Mouse (Mus musculus) MEL (cell line): ENCODE data around the gene Spib. TPM values are rescaled to one million over a fixed set of nuclear protein-coding genes. Genes with fewer than 3 reads are reported as not detected.

ENCODE experiments used
- DNase-seq: peaks from one replicate; pipeline ENCODE4 v3.0.0; 2011; ENCODE audit warnings: low read depth, low spot score
- H3K27ac ChIP-seq: 2 replicates; pipeline ENCODE4 v1.5.1; 2012; ENCODE audit warnings: low read depth, mild to moderate bottlenecking, control low read depth, low read length, moderate library complexity; ENCODE audit not compliant: control insufficient read depth
- H3K27me3 ChIP-seq, 2 experiments: fragments of 150-350 bp in 1 of 2; sonication (generic) in 1 of 2; 2 replicates each; pipeline ENCODE4 v1.6.1; 2012; ENCODE audit warnings: low read length in 2 of 2, mild to moderate bottlenecking in 2 of 2, improper control_type of control experiment in 1 of 2, moderate library complexity in 1 of 2; ENCODE audit not compliant: insufficient read depth in 2 of 2, control insufficient read depth in 1 of 2
- H3K36me3 ChIP-seq, 2 experiments: 2 replicates each; pipeline ENCODE4 v1.6.1; 2012 to 2014; ENCODE audit warnings: low read length in 2 of 2, improper control_type of control experiment in 1 of 2, inconsistent platforms in 1 of 2, mild to moderate bottlenecking in 1 of 2; ENCODE audit not compliant: insufficient read depth in 2 of 2, control insufficient read depth in 1 of 2
- H3K4me1 ChIP-seq, 2 experiments: fragments of 150-350 bp in 1 of 2; sonication (generic) in 1 of 2; 2 replicates each; pipeline ENCODE4 v1.6.1; 2012; ENCODE audit warnings: low read length in 2 of 2, improper control_type of control experiment in 1 of 2, mild to moderate bottlenecking in 1 of 2; ENCODE audit not compliant: insufficient read depth in 2 of 2, control insufficient read depth in 1 of 2
- H3K4me3 ChIP-seq, 2 experiments: fragments of 150-350 bp in 1 of 2; sonication (generic) in 1 of 2; 2 replicates each; pipeline ENCODE4 v1.5.1; 2012; ENCODE audit warnings: low read depth in 2 of 2, low read length in 2 of 2, mild to moderate bottlenecking in 2 of 2, moderate library complexity in 2 of 2, control low read depth in 1 of 2, improper control_type of control experiment in 1 of 2; ENCODE audit not compliant: control insufficient read depth in 1 of 2, insufficient read depth in 1 of 2
- H3K79me2 ChIP-seq: 2 replicates; pipeline ENCODE4 v1.6.1; 2012; ENCODE audit warnings: mild to moderate bottlenecking, low read length, moderate library complexity; ENCODE audit not compliant: control insufficient read depth, poor library complexity, insufficient read depth
- H3K9ac ChIP-seq: 2 replicates; pipeline ENCODE4 v1.6.1; 2012; ENCODE audit warnings: low read depth, mild to moderate bottlenecking, control low read depth, low read length, moderate library complexity; ENCODE audit not compliant: control insufficient read depth, poor library complexity, severe bottlenecking
- H3K9me3 ChIP-seq: fragments of 150-350 bp; sonication (generic); replicated peaks from 2 replicates; pipeline ENCODE4 v1.6.1; 2012; ENCODE audit warnings: mild to moderate bottlenecking, low read length, improper control_type of control experiment, moderate library complexity; ENCODE audit not compliant: insufficient read depth
- CHD1 ChIP-seq: IDR thresholded peaks from 2 replicates; pipeline ENCODE4 v1.6.1; 2012; ENCODE audit warnings: low read depth, mild to moderate bottlenecking, inconsistent platforms, low read length, improper control_type of control experiment
- CHD2 ChIP-seq: IDR thresholded peaks from 2 replicates; pipeline ENCODE4 v1.6.1; 2011; ENCODE audit warnings: low read length, improper control_type of control experiment
- MAX ChIP-seq: IDR thresholded peaks from 2 replicates; pipeline ENCODE4 v1.6.1; 2011; ENCODE audit warnings: low read length, improper control_type of control experiment
- MXI1 ChIP-seq: IDR thresholded peaks from 2 replicates; pipeline ENCODE4 v1.6.1; 2011; ENCODE audit warnings: mild to moderate bottlenecking, low read depth, low read length, improper control_type of control experiment
- POLR2A ChIP-seq, 2 experiments: IDR thresholded peaks; 2 replicates each; pipeline ENCODE4 v1.6.1; 2011 to 2012; ENCODE audit warnings: low read length in 2 of 2, mild to moderate bottlenecking in 2 of 2, control low read depth in 1 of 2, improper control_type of control experiment in 1 of 2, low read depth in 1 of 2, moderate library complexity in 1 of 2; ENCODE audit not compliant: control insufficient read depth in 1 of 2, insufficient read depth in 1 of 2, poor library complexity in 1 of 2
- POLR2AphosphoS2 ChIP-seq: IDR thresholded peaks from 2 replicates; pipeline ENCODE4 v1.6.1; 2011; ENCODE audit warnings: low read length, improper control_type of control experiment
- RAD21 ChIP-seq: IDR thresholded peaks from 2 replicates; pipeline ENCODE4 v1.6.1; 2011; ENCODE audit warnings: mild to moderate bottlenecking, low read depth, low read length, improper control_type of control experiment
- SMC3 ChIP-seq: IDR thresholded peaks from 2 replicates; pipeline ENCODE4 v1.6.1; 2011; ENCODE audit warnings: low read depth, low read length, improper control_type of control experiment
- ZC3H11A ChIP-seq: IDR thresholded peaks from 2 replicates; pipeline ENCODE4 v1.6.1; 2012; ENCODE audit warnings: low read depth, mild to moderate bottlenecking, inconsistent platforms, low read length, improper control_type of control experiment
- ZKSCAN1 ChIP-seq: IDR thresholded peaks from 2 replicates; pipeline ENCODE4 v1.6.1; 2012; ENCODE audit warnings: low read depth, mild to moderate bottlenecking, inconsistent platforms, low read length, improper control_type of control experiment, moderate library complexity
- polyA plus RNA-seq, 2 experiments: library from polyadenylated mRNA; stranded (reverse) in 1 of 2; unstranded in 1 of 2; fragments of >175 nt in 1 of 2; fragments of >200 nt in 1 of 2; gene quantifications; 2 replicates each; pipeline versions ENCODE4 v1.2.1 to v1.2.4; 2012; ENCODE audit warnings: low replicate concordance in 2 of 2, low read depth in 1 of 2; ENCODE audit not compliant: insufficient read length in 2 of 2, insufficient read depth in 1 of 2, missing spikeins in 1 of 2
- total RNA-seq: library from RNA; depleted of rRNA; stranded (reverse); fragments of 300-350 nt; gene quantifications from 2 replicates; pipeline ENCODE4 v1.2.3, GENCODE M21; 2012

Spib gene
- total and polyA plus RNA-seq, 3 experiments: 0.04 to 0.13 TPM; not detected in 1

DNA sequence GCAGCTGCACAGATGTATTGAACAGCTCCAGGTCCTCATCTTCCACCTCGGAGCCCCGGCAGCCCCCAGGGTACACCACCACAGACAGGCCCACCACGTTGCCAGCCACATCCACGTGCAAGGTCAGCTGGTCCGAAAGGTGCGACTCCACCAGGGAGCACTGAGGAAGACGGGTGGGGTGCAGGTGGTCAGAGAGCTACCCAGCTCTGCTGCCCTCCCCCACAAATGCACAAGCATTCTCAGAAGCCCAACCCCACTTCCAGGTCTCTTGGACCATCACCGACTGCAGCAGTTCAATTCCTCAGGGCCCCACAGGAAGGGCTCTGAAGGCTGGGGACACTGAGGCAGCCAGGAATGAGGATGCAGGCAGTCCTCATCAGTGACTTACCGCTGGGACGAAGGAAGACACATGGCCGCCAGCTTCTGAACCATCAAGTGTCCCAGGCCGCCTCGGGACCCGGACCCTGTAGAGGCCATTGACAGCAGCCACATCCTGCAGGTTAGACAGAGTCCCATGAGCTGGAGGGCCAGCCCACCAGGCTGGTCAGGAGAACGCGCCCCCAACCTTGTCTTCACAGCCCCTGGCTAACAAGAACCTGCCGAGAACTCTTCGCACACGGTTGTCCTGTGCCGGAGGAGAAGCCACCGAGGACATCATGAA is 39.6 kb downstream of the Spib start:
- TF ChIP-seq MXI1 (no peak), ZC3H11A (no peak), MAX (no peak), CHD2 (no peak), RAD21 (no peak)
- peaks cover 0 to 10% of the 10 kb centered on the region in 2 experiments; a peak in 2 of 4 replicates for H3K4me1 ChIP-seq
- no peak overlapping the region for H3K4me3 ChIP-seq
- peaks cover 15% of the 10 kb centered on the region for H3K79me2 ChIP-seq
- H3K27me3 ChIP-seq: no peaks in the 10 kb centered on the region
- H3K27ac ChIP-seq: no peak overlapping the region
- no peak for DNase-seq
- H3K9ac ChIP-seq: no peak overlapping the region
- peaks cover 0 to 4% of the 10 kb centered on the region in 2 experiments; a peak in 3 of 4 replicates for H3K36me3 ChIP-seq
- H3K9me3 ChIP-seq: no peaks in the 10 kb centered on the region

DNA sequence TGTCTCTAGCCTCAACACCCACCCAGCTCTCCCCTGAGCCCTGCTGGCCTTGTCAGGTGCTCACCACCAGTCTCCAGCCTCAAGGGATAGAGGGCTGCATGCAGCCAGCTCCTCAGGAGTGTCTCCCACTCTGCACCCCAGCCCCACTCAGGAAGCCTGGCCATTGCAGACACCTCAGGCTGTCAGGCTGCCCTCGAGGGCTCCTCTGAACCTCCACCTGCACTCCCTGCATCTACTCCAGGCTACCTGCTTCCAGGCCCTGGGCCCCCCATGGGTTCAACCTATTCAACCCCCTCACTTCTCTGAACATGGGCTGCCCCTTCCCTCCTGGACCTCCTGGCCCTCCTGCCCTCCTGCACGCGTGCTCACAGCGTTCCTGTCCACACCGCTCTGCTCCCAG is 40.5 kb downstream of the Spib start:
- H3K27ac ChIP-seq: no peak overlapping the region
- peaks cover 0 to 10% of the 10 kb centered on the region in 2 experiments; a peak in 2 of 4 replicates for H3K4me1 ChIP-seq
- no peaks in the 10 kb centered on the region for H3K27me3 ChIP-seq
- no peak for TF ChIP-seq POLR2A (IDR thresholded peaks at IDR 0.05; ENCODE audit: control insufficient read depth in 1 of 2, insufficient read depth in 1 of 2, low read depth in 1 of 2, low read length in 2 of 2, poor library complexity in 1 of 2)
- TF ChIP-seq ZKSCAN1: no peak
- H3K79me2 ChIP-seq: peaks cover 15% of the 10 kb centered on the region
- H3K9ac ChIP-seq: no peak overlapping the region
- H3K9me3 ChIP-seq: no peaks in the 10 kb centered on the region
- H3K4me3 ChIP-seq: no peak overlapping the region
- peaks cover 0 to 4% of the 10 kb centered on the region in 2 experiments; a peak in 3 of 4 replicates for H3K36me3 ChIP-seq
- DNase-seq: no peak

DNA sequence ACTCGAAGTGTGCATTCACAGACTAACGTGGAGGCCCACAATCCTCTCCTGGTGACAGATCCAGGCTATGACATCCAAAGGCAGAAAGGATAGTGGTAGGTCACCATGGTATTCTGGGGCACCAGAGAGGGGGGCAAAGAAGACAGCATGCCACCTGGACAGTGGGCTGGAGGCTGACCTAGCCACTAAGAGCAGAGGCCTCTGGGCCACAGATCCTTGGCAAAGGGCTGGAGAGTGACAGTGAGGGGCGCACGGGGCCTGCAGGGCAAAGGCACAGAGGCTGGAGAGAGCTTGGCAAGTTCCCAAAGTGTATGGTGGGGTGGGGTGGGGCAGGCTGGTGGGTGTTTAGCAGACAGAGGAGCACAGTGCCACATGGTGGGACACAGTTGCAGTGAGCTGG is 41.6 kb downstream of the Spib start:
- no peak for TF ChIP-seq SMC3
- TF ChIP-seq ZKSCAN1: no peak
- no peak for TF ChIP-seq POLR2AphosphoS2
- TF ChIP-seq CHD1: no peak

More for the DNA sequence above, 41.6 kb downstream of the Spib start:
- Histone ChIP-seq H3K4me3 (no peak overlapping the region), H3K27ac (no peak overlapping the region), H3K27me3 (no peaks in the 10 kb centered on the region), H3K9me3 (no peaks in the 10 kb centered on the region), H3K79me2 (peaks cover 8% of the 10 kb centered on the region), H3K36me3 (peaks cover 0 to 2% of the 10 kb centered on the region in 2 experiments; a peak in 3 of 4 replicates), H3K4me1 (peaks cover 0 to 5% of the 10 kb centered on the region in 2 experiments; a peak in 2 of 4 replicates), H3K9ac (no peak overlapping the region)
- DNase-seq: no peak
